Mouse (Mus musculus): ENCODE data around the gene Hmgcl. TPM values are rescaled to one million over a fixed set of nuclear protein-coding genes. Genes with fewer than 3 reads are reported as not detected.
A peak's percentile ranks its signal among the peaks of the same experiment; 100 is the strongest.
"Not testable (repeated sequence)": the region's sequence is repeated elsewhere in the genome, so short reads cannot be mapped to it uniquely, and the experiment has no call there.

Hmgcl gene
- polyA plus RNA-seq, 1 experiment from 2014 or later, result 34.9 TPM

DNA sequence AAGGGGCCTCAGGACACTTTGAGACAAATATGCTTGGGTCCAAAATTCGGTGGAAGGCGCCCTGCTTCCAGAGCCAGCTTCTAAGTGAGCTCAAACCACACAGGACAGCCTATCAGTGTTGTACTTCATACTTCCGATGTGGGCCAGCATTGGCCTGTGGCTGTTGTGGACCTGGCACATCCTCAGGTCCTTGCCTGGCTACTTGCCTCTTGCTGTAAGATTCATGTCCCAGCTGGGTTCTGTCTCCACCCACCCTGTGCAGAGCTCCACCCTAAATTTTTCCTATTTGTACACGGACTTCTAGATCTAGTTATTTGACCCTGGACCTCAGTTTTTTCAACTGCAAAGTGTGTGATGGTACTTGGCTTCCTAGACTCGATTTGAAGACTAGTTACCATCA lies 10.7 kb upstream of the Hmgcl start:
- Histone ChIP-seq H3K36me3 (ENCODE audit: inconsistent target) (peaks cover 82% of the 10 kb centered on the region), H3K79me2 (ENCODE audit: inconsistent target) (no peaks in the 10 kb centered on the region)

DNA sequence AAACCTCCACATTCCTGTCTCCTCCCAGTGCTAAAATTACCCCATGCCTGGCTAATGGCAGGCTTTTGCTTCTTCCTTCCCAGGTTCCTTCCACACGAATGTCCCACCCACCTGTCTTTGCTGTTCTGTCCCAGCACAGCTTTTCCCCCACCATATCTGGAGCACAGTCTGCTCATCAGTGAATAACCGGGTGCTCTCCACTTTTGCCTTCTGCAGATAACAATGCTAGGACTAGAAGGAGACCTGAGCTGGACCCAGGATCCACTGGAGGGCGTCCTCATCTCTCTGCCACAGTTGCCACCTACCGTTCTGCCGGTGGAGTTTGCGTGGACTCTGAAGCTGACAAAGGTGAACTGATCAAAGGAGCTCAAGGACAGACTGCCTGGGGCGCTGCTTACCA lies 7.4 kb upstream of the Hmgcl start:
- Histone ChIP-seq H3K79me2 (ENCODE audit: inconsistent target) (no peaks in the 10 kb centered on the region), H3K27ac (no peak overlapping the region), H3K4me3 (ENCODE audit: inconsistent target) (no peak overlapping the region), H3K36me3 (ENCODE audit: inconsistent target) (peaks cover 55% of the 10 kb centered on the region)
- 96% methylated on average over 7 of the region's 7 CpGs for WGBS (ENCODE audit: missing documents)

More for the DNA sequence above, 10.7 kb upstream of the Hmgcl start:
- Histone ChIP-seq H3K27ac (no peak overlapping the region), H3K4me3 (ENCODE audit: inconsistent target) (no peak overlapping the region)
- 95% methylated on average over 5 of the region's 5 CpGs for WGBS (ENCODE audit: missing documents)

DNA sequence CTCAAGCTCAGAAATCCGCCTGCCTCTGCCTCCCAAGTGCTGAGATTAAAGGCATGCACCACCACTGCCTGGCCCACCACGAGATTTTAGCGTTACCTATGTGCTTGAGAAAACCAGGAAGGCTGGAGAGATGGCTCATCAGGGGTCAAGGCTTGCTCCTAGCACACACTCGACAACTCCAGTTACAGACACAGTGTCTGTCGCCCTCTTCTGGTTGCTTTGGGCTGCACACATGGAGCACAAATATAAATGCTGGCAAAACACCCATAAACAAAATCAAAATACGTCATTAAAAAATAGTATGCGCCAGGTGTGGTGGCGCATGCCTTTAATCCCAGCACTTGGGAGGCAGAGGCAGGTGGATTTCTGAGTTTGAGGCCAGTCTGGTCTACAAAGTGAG lies 5.2 kb upstream of the Hmgcl start:
- H3K79me2 ChIP-seq (ENCODE audit: inconsistent target); H3K4me3 ChIP-seq (ENCODE audit: inconsistent target): not testable (repeated sequence)
- Histone ChIP-seq H3K27ac (peak overlapping the region; percentile 89; the same call in 1 of the 2 replicates), H3K36me3 (ENCODE audit: inconsistent target) (peaks cover 46% of the 10 kb centered on the region)
- 96% methylated on average over 8 of the region's 8 CpGs for WGBS (ENCODE audit: missing documents)

DNA sequence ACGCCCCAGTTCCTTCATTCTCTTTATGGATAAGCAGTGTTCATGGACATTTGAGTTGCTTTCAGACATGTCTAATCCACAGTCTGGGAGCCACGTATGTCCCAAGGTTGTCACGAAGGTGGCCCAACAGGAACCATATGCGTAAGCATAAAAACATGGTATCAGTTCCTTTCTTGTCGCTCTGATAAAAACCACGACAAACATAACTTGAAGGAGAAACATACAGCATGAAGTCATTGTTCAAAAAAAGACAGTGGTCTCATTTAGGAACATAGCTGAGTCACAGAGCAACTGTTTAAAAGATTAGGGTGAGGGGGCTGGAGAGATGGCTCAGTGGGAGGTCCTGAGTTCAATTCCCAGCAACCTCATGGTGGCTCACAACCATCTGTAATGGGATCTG lies 4.1 kb upstream of the Hmgcl start:
- peaks cover 35% of the 10 kb centered on the region for H3K36me3 ChIP-seq (ENCODE audit: inconsistent target)

DNA sequence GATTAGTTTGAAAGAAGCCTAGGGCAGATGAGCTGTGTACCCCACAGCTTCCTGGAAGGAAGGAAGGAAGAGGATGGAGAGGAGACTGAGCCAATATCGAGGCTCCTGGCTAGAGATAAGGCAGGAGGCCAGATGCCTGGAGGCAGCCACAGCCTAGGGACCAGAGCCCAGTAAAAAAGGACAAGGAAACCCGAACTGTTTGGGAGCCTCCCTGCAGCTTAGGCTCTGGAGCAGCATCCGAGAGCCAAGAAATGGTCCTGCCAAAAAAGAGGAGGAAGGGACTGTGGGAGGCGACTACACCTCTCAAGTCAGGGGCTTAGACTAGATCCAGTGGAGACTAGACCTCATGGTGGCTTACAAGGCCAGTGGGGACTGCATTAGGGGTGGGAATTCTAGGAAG lies 2.9 kb upstream of the Hmgcl start:
- Histone ChIP-seq H3K27ac (peak overlapping the region; percentile 89), H3K4me3 (ENCODE audit: inconsistent target) (no peak overlapping the region), H3K36me3 (ENCODE audit: inconsistent target) (peaks cover 25% of the 10 kb centered on the region), H3K79me2 (ENCODE audit: inconsistent target) (peaks cover 22% of the 10 kb centered on the region)
- WGBS (ENCODE audit: missing documents), result 71% methylated on average over 4 of the region's 4 CpGs

More for the DNA sequence above, 4.1 kb upstream of the Hmgcl start:
- H3K4me3 ChIP-seq (ENCODE audit: inconsistent target), result no peak overlapping the region
- peak overlapping the region; percentile 89 for H3K27ac ChIP-seq
- WGBS (ENCODE audit: missing documents), result 30% methylated on average over 6 of the region's 6 CpGs
- peaks cover 10% of the 10 kb centered on the region for H3K79me2 ChIP-seq (ENCODE audit: inconsistent target)

DNA sequence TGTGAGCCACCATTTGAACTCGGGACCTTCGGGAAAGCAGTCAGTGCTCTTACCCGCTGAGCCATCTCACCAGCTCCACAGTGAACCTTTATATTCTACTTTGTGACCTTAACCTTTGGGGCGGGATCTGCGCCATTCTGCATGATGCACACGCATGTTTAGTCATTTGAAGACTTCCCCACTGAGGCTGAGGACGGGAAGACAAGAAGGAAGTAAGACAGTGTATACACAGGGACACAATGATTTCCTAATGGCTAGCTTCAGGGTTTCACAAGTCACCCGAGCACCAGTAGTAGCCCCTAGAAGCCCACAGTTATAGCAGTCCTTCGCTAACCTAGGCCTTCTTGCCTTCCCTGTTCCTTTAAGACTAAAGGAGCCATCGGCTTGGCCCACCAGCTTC lies 542 bp upstream of the Hmgcl start:
- Histone ChIP-seq H3K4me3 (ENCODE audit: inconsistent target) (peak overlapping the region; percentile 97; the same call in 1 of the 2 replicates), H3K27ac (peak overlapping the region; percentile 96), H3K79me2 (ENCODE audit: inconsistent target) (peaks cover 45% of the 10 kb centered on the region), H3K36me3 (ENCODE audit: inconsistent target) (peaks cover 15% of the 10 kb centered on the region; the same call in 1 of the 2 replicates)
- 36% methylated on average over 10 of the region's 10 CpGs for WGBS (ENCODE audit: missing documents)

DNA sequence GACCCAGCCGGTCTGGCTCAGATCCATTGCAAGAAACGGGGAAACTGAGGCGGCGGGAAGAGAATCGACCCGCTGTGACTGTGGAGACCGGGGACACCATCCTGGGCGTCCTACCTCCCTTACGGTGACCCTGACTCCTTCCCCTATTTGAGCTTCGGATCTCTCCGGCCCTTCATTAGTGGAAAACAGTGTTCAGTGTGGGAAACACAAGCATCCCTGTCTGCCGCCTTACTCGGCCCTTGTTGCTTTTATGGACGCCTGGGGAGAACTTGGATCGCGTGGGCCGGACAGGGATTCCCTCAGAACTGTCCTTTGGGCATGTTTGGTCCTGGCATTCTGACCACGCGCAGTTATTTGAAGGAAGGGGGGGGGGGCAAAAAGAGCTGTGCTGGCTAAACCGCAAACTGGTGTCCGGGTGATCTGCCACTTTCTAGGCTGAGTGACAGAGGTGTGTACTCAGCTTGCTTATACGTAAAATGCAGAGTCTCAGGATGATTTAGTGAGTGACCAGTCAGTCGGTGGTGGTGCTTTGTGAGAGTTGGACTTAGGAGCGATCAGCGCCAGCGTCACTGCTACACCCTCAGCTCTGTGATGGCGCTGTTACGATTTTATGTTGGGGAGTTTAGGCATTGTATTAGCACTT lies 532 bp downstream of the Hmgcl start:
- peaks cover 56% of the 10 kb centered on the region for H3K79me2 ChIP-seq (ENCODE audit: inconsistent target)
- peaks cover 21% of the 10 kb centered on the region for H3K36me3 ChIP-seq (ENCODE audit: inconsistent target)
- H3K27ac ChIP-seq, result peak overlapping the region; percentile 96
- 3% methylated on average over 28 of the region's 28 CpGs for WGBS (ENCODE audit: missing documents)
- peak overlapping the region; percentile 97 for H3K4me3 ChIP-seq (ENCODE audit: inconsistent target)

DNA sequence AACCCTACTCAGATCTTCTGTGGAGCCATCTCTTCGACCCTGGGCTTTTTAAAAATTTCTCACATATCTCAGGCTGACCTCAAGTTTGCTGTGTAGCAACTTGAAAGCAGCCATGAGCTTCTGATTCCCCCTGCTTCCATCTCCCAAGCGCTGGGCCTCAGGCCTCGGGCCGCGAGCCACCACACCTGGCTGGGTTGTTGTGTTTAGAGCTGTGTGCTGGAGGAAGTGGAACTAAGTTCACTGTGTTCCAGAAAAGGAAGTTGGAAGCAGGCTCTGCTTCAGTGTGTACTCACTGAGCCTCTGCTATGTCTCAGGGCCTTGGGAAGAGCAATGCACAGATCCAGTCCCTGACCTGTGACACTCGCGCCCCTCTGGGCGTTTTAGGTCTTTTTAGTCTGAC lies 1.9 kb downstream of the Hmgcl start:
- H3K4me3 ChIP-seq (ENCODE audit: inconsistent target), result peak overlapping the region; percentile 97; the same call in 1 of the 2 replicates
- H3K36me3 ChIP-seq (ENCODE audit: inconsistent target), result peaks cover 33% of the 10 kb centered on the region
- WGBS (ENCODE audit: missing documents), result 45% methylated on average over 8 of the region's 8 CpGs
- H3K27ac ChIP-seq, result peak overlapping the region; percentile 96
- peaks cover 67% of the 10 kb centered on the region for H3K79me2 ChIP-seq (ENCODE audit: inconsistent target)

DNA sequence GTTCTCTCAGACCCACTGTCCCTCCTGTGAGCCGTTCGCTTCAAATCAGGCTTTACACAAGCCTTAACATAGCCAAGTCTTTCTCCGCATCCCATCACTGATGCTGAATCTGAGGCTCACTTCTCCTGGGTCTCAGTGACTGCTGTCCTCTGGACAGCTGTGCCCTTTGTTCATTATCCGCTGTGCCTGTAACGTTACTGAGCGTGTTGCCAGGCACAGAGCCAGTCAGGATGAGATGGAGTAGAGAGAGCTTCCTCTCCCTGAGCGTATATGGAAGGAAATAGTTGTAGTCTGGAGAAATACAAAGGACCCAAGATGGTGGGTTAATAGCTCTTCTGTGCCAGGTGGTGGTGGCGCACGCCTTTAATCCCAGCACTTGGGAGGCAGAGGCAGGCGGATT lies 3.2 kb downstream of the Hmgcl start:
- H3K27ac ChIP-seq, result no peak overlapping the region
- H3K36me3 ChIP-seq (ENCODE audit: inconsistent target), result peaks cover 41% of the 10 kb centered on the region
- peaks cover 71% of the 10 kb centered on the region for H3K79me2 ChIP-seq (ENCODE audit: inconsistent target)
- 92% methylated on average over 7 of the region's 10 CpGs for WGBS (ENCODE audit: missing documents)
- H3K4me3 ChIP-seq (ENCODE audit: inconsistent target), result no peak overlapping the region

DNA sequence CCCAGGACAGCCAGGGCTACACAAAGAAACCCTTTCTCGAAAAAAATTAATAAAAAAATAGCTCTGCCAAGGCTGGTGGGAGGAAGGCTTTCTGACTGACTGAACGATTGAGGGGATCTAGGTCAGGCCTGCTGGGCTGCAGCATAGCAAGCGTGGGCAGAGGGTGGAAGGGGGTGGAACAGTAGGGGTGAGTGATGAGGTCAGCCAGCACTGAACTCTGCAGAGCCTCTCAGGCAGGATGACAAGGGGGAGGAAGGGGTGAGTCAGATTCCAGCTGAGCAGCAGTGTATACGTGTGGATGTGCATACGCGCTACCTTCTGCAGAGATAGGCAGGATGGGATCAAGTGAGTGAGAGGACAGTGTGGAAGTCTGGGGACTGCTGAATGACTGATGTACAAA lies 3.7 kb downstream of the Hmgcl start:
- 74% methylated on average over 5 of the region's 6 CpGs for WGBS (ENCODE audit: missing documents)
- Histone ChIP-seq H3K27ac (no peak overlapping the region), H3K79me2 (ENCODE audit: inconsistent target) (peaks cover 75% of the 10 kb centered on the region), H3K4me3 (ENCODE audit: inconsistent target) (no peak overlapping the region), H3K36me3 (ENCODE audit: inconsistent target) (peaks cover 45% of the 10 kb centered on the region)

DNA sequence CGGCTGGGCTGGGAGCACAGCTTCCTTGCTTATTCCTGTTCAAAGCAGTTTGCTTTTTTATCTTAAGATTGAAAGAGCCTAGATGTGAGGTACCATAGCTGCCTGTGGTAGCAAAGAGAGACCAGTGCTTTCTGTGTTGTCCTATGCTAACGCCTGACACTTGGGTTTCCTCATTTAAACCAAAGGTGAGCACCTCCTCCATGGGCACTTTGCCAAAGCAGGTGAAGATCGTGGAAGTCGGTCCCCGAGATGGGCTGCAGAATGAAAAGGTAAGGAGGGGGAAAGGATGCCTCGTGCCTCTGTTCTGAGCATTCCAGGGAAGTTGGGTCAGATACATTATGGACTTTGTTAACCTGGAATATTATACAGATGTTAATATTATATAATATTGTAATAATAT lies 4.1 kb downstream of the Hmgcl start:
- 94% methylated on average over 6 of the region's 6 CpGs for WGBS (ENCODE audit: missing documents)
- Histone ChIP-seq H3K79me2 (ENCODE audit: inconsistent target) (peaks cover 79% of the 10 kb centered on the region), H3K27ac (no peak overlapping the region)

DNA sequence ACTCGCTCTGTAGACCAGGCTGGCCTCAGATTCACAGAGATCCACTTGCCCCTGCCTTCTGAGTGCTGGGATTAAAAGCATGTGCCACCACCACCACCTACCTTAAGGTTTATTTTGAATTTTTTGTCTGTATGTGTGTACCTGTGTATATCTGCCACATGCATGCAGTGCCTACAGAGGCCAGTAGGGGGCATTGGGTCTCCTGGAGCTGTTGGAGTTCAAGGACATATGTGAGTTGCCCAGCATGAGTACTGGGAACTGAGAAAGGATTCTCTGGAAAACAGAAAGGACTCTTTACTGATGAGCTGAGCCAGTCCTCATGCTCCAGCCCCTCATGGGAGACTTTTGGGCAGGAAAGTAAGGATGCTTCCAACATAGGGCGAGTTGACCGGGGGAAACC lies 5.3 kb downstream of the Hmgcl start:
- Histone ChIP-seq H3K36me3 (ENCODE audit: inconsistent target) (peaks cover 57% of the 10 kb centered on the region), H3K79me2 (ENCODE audit: inconsistent target) (peaks cover 81% of the 10 kb centered on the region), H3K27ac (no peak overlapping the region), H3K4me3 (ENCODE audit: inconsistent target) (no peak overlapping the region)
- WGBS (ENCODE audit: missing documents), result 93% methylated on average over 3 of the region's 3 CpGs

More for the DNA sequence above, 4.1 kb downstream of the Hmgcl start:
- no peak overlapping the region for H3K4me3 ChIP-seq (ENCODE audit: inconsistent target)
- H3K36me3 ChIP-seq (ENCODE audit: inconsistent target), result peaks cover 48% of the 10 kb centered on the region

DNA sequence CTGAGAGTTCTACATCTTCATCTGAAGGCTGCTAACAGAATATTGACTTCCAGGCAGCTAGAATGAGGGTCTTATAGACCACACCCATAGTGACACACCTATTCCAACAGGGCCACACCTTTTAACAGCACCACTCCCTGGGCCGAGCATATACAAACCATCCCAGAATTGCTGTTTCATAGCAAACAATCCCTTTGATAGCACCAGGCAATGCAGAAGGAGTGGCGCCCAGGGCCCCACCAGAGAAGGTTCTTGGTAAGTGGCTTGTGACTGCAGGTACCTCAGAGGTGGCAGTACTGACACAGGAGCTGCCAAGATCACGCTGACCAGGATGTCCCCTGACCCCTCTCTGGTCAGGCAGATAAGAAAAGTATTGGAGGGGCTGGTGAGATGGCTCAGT lies 6.9 kb downstream of the Hmgcl start:
- WGBS (ENCODE audit: missing documents), result 96% methylated on average over 3 of the region's 3 CpGs
- peaks cover 64% of the 10 kb centered on the region for H3K79me2 ChIP-seq (ENCODE audit: inconsistent target)
- no peak overlapping the region for H3K27ac ChIP-seq
- peaks cover 71% of the 10 kb centered on the region for H3K36me3 ChIP-seq (ENCODE audit: inconsistent target)
- H3K4me3 ChIP-seq (ENCODE audit: inconsistent target), result no peak overlapping the region

DNA sequence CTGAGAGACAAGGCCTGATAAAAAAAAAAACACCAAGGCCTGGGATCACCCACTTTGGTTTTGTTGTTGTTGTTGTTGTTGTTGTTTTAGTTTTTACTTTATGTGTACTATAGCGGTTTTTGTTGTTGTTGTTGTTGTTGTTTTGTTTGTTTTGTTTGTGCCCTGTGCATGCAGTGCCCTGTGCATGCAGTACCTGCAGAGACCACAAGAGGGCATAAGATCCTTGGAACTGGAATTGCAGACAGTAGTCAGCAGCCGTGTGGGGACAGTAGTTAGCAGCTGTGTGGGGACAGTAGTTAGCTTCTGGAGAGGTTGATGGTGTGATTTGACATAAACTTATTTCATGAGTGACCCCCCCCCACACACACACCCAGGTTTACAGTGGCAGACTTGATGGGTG lies 8.0 kb downstream of the Hmgcl start:
- H3K36me3 ChIP-seq (ENCODE audit: inconsistent target), result peaks cover 78% of the 10 kb centered on the region

DNA sequence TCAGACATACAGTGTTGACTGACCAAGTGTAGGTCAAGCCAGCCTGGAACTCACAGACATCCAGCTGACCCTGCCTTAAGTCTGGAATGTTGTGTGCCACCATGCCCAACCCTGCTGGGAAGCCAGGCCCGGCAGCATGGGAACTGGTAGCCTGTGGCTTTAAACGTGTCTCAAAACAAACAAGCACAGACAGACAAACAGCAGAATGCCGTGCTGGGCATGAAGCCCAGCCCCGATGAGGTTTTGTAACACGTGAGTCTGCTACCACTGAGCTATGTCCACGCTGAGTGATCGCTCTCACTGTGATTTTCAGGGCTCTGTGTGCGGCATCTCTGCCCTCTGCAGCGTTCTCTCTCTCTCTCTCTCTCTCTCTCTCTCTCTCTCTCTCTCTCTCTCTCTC lies 9.6 kb downstream of the Hmgcl start:
- H3K36me3 ChIP-seq (ENCODE audit: inconsistent target), result peaks cover 84% of the 10 kb centered on the region
- 97% methylated on average over 9 of the region's 9 CpGs for WGBS (ENCODE audit: missing documents)

More for the DNA sequence above, 8.0 kb downstream of the Hmgcl start:
- Histone ChIP-seq H3K79me2 (ENCODE audit: inconsistent target) (peaks cover 53% of the 10 kb centered on the region), H3K27ac (no peak overlapping the region), H3K4me3 (ENCODE audit: inconsistent target) (no peak overlapping the region)
- 45% methylated on average over 2 of the region's 2 CpGs for WGBS (ENCODE audit: missing documents)

DNA sequence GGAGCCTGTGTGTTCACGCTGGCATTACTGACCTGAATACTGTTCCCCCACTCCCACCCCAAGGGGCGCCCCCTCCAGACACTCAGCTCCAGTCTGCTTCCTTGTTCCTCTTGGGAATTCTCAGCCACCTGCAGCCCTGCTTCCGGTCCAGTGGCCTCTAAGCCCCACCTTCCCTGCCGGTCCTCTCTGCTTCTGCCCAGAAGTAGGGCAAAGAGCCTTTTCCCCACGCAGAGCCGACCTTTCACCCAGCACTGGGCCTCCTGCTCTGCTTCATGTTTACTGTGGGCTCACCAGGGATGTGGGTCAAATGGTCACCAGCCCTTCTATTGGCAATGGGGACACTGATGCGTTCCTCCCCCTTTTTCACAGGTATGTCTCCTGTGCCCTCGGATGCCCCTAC lies 12.1 kb downstream of the Hmgcl start:
- H3K36me3 ChIP-seq (ENCODE audit: inconsistent target), result peaks cover 72% of the 10 kb centered on the region
- no peak overlapping the region for H3K27ac ChIP-seq
- H3K79me2 ChIP-seq (ENCODE audit: inconsistent target), result peaks cover 15% of the 10 kb centered on the region; the same call in 1 of the 2 replicates
- no peak overlapping the region for H3K4me3 ChIP-seq (ENCODE audit: inconsistent target)
- 95% methylated on average over 8 of the region's 8 CpGs for WGBS (ENCODE audit: missing documents)

More for the DNA sequence above, 9.6 kb downstream of the Hmgcl start:
- Histone ChIP-seq H3K27ac (no peak overlapping the region), H3K79me2 (ENCODE audit: inconsistent target) (peaks cover 37% of the 10 kb centered on the region), H3K4me3 (ENCODE audit: inconsistent target) (no peak overlapping the region)

Data from macrophage (primary cell).